Mouse (Mus musculus) heart, embryonic 14.5 days (tissue): ENCODE results near the gene Invs. TPM values are rescaled to one million over a fixed set of nuclear protein-coding genes. Genes with fewer than 3 reads are reported as not detected.

Experiments used
- polyA plus RNA-seq: library from polyadenylated mRNA; unstranded; fragments of >200 nt; fragmentation: Nextera tagmentation; extraction: Ambion mirVana; gene quantifications from 2 replicates; pipeline ENCODE4 v1.2.1, GENCODE M21; 2014

The Invs gene
- polyA plus RNA-seq, 1 experiment from 2014 or later, result 4.2 TPM

Other genes starting within 250 kb of the Invs start
- gene Nr4a3, start 234.6 kb upstream of the Invs start, polyA plus RNA-seq, result 0.14 and 0.31 TPM in 2 replicates
- 23.5 and 24.4 TPM in 2 replicates for gene Stx17, start 154.8 kb upstream of the Invs start, polyA plus RNA-seq
- 47.9 and 49.1 TPM in 2 replicates for gene Erp44, start 202 bp upstream of the Invs start, polyA plus RNA-seq
- 35.7 and 36.3 TPM in 2 replicates for gene Tex10, start 193.7 kb downstream of the Invs start, polyA plus RNA-seq